ENCODE assay signal across 29 mouse cellular contexts in genomic region chr11:5495286-5495832, GRCm38 (mm10). TPM values are rescaled to one million over a fixed set of nuclear protein-coding genes. Genes with fewer than 3 reads are reported as not detected.
A peak's percentile ranks its signal among the peaks of the same experiment; 100 is the strongest.
DNase-seq lines count a peak whose midpoint lies in the region; ATAC-seq and TF ChIP-seq lines count a peak whose summit lies in the region.
"Had no signal": no experiment of that assay in that cellular context is flagged by ENCODE, and none has a peak within 500 bp of the region (broad histone marks: within the 10 kb centered on the region; RNA-seq: fewer than 3 reads in every experiment).

No protein-coding gene starts in this region.

- TF ChIP-seq EP300 in ES-Bruce4 (IDR thresholded peaks at IDR 0.05; ENCODE audit: insufficient read depth, low read depth, low read length) = peak; percentile 91

- no peaks in the 10 kb centered on the region for H3K9me3 ChIP-seq in hindbrain, embryonic 10.5 days
- H3K9me3 ChIP-seq in hindbrain, embryonic 11.5 days (ENCODE audit: control insufficient read depth, low read length) = no peaks in the 10 kb centered on the region
- H3K9me3 ChIP-seq in ES-Bruce4 (replicated peaks; ENCODE audit: control insufficient read depth, insufficient read depth, low read length, poor library complexity, severe bottlenecking) (no peaks in the 10 kb centered on the region), ES-E14 (ENCODE audit: control insufficient read depth, insufficient read depth, low read depth, low read length) (no peaks in the 10 kb centered on the region)
- H3K9me3 ChIP-seq: embryonic facial prominence, embryonic 10.5 days; embryonic facial prominence, embryonic 13.5 days; forebrain, embryonic 13.5 days; heart, embryonic 10.5 days; heart, embryonic 13.5 days had no signal

- TF ChIP-seq POLR2A in ES-Bruce4 (IDR thresholded peaks at IDR 0.05; ENCODE audit: insufficient read depth, low read length) = no peak
- TF ChIP-seq POLR2A in kidney, adult 2 months (IDR thresholded peaks at IDR 0.05; ENCODE audit: low read depth, low read length) = no peak

- no peak overlapping the region for H3K9ac ChIP-seq in hindbrain, embryonic 11.5 days (ENCODE audit: low read depth, low read length)
- H3K9ac ChIP-seq in ES-Bruce4 (ENCODE audit: low read depth, poor library complexity, severe bottlenecking) (peak overlapping the region; percentile 56; the same call in 1 of the 2 replicates), ES-E14 (ENCODE audit: insufficient read depth, low read depth, low read length, poor library complexity, severe bottlenecking) (peak overlapping the region; percentile 69)
- H3K9ac ChIP-seq: embryonic facial prominence, embryonic 13.5 days; forebrain, embryonic 13.5 days; forebrain, postnatal 0 days; heart, embryonic 13.5 days; hindbrain, embryonic 14.5 days had no signal

- H3K27me3 ChIP-seq in hindbrain, embryonic 10.5 days (ENCODE audit: insufficient read depth, poor library complexity, severe bottlenecking) = no peaks in the 10 kb centered on the region
- no peaks in the 10 kb centered on the region for H3K27me3 ChIP-seq in hindbrain, embryonic 11.5 days (ENCODE audit: control insufficient read depth, insufficient read depth, low read length)
- no peaks in the 10 kb centered on the region for H3K27me3 ChIP-seq in ES-Bruce4 (ENCODE audit: control insufficient read depth, insufficient read depth, low read length, poor library complexity, severe bottlenecking)
- H3K27me3 ChIP-seq in kidney, adult 2 months (replicated peaks; ENCODE audit: control insufficient read depth, insufficient read depth, low read length) = no peaks in the 10 kb centered on the region
- H3K27me3 ChIP-seq: embryonic facial prominence, embryonic 13.5 days; forebrain, embryonic 13.5 days; heart, embryonic 13.5 days had no signal

- in situ Hi-C loops in ES-E14 (cut with MboI; ENCODE audit: low sequenced_read_pairs in 2 of 2, unreplicated experiment in 2 of 2) = no loop called here

- TF ChIP-seq CTCF in ES-Bruce4 (IDR thresholded peaks at IDR 0.05; ENCODE audit: low read depth, low read length) = no peak
- no peak for TF ChIP-seq CTCF in kidney, adult 2 months (conservative IDR thresholded peaks at IDR 0.05; ENCODE audit: insufficient read depth, insufficient read length, low read depth, low read length)

- peak overlapping the region; percentile 16; the same call in 1 of the 2 replicates for H3K27ac ChIP-seq in hindbrain, embryonic 10.5 days
- H3K27ac ChIP-seq in hindbrain, embryonic 11.5 days (ENCODE audit: low read depth, low read length) = no peak overlapping the region
- H3K27ac ChIP-seq in ES-Bruce4 (ENCODE audit: insufficient read depth, low read length) (peak overlapping the region; percentile 81), ES-E14 (ENCODE audit: insufficient read depth, low read depth, low read length, poor library complexity, severe bottlenecking) (peak overlapping the region; percentile 96)
- H3K27ac ChIP-seq in kidney, adult 2 months (ENCODE audit: insufficient read depth, low read depth, low read length) = no peak overlapping the region
- H3K27ac ChIP-seq: embryonic facial prominence, embryonic 10.5 days; embryonic facial prominence, embryonic 13.5 days; forebrain, embryonic 13.5 days; gastrocnemius, adult 2 months; heart, adult 2 months; heart, embryonic 10.5 days; heart, embryonic 13.5 days; hindbrain, embryonic 14.5 days; hindbrain, postnatal 0 days had no signal

- H3K4me2 ChIP-seq in hindbrain, embryonic 11.5 days (replicated peaks; ENCODE audit: low read depth, low read length) = no peak overlapping the region
- H3K4me2 ChIP-seq: embryonic facial prominence, embryonic 13.5 days; forebrain, embryonic 13.5 days; heart, embryonic 13.5 days; hindbrain, embryonic 14.5 days had no signal

- DNase-seq in hindbrain, embryonic 10.5 days (ENCODE audit: low spot score) = no peak
- DNase-seq in hindbrain, embryonic 11.5 days (ENCODE audit: low spot score) = no peak
- DNase-seq in ES-E14 (ENCODE audit: low read depth, low spot score) = no peak
- DNase-seq in right cerebral cortex, adult 2 months (ENCODE audit: low spot score in 2 of 2) = no peak
- no peak for DNase-seq in kidney, adult 2 months
- DNase-seq: adrenal gland, adult 2 months; adrenal gland, postnatal 14 days; cerebellum, adult 11-12 months; cerebellum, adult 8-10 months; cerebellum, postnatal 10 days; cerebellum, postnatal 36 days; embryo, embryonic 11 days; forebrain, postnatal 0 days; gastrocnemius, adult 2 months; gastrocnemius, postnatal 14 days; heart, adult 2 months; kidney, adult 18-20 months had no signal

- WGBS in hindbrain, embryonic 10.5 days = 61% methylated on average over 12 of the region's 12 CpGs
- 59% methylated on average over 12 of the region's 12 CpGs for WGBS in hindbrain, embryonic 11.5 days
- 82% methylated on average over 12 of the region's 12 CpGs for WGBS in kidney, adult 2 months

- no peaks in the 10 kb centered on the region for H3K36me3 ChIP-seq in hindbrain, embryonic 10.5 days
- H3K36me3 ChIP-seq in hindbrain, embryonic 11.5 days (ENCODE audit: control insufficient read depth, insufficient read depth, low read length) = no peaks in the 10 kb centered on the region
- H3K36me3 ChIP-seq in ES-Bruce4 (ENCODE audit: control insufficient read depth, insufficient read depth, low read length, poor library complexity, severe bottlenecking) (no peaks in the 10 kb centered on the region), ES-E14 (ENCODE audit: control insufficient read depth, insufficient read depth, low read length, poor library complexity, severe bottlenecking) (no peaks in the 10 kb centered on the region)
- no peaks in the 10 kb centered on the region for H3K36me3 ChIP-seq in kidney, adult 2 months (ENCODE audit: control insufficient read depth, insufficient read depth, low read length)
- H3K36me3 ChIP-seq: embryonic facial prominence, embryonic 10.5 days; embryonic facial prominence, embryonic 13.5 days; heart, embryonic 10.5 days; heart, embryonic 13.5 days had no signal

- peaks cover 11% of the 10 kb centered on the region for H3K4me1 ChIP-seq in hindbrain, embryonic 10.5 days (replicated peaks)
- no peaks in the 10 kb centered on the region for H3K4me1 ChIP-seq in hindbrain, embryonic 11.5 days (replicated peaks; ENCODE audit: control insufficient read depth, insufficient read depth, low read length)
- H3K4me1 ChIP-seq in ES-Bruce4 (ENCODE audit: control insufficient read depth, insufficient read depth, low read length) = peaks cover 5% of the 10 kb centered on the region
- H3K4me1 ChIP-seq in ES-E14 (ENCODE audit: control insufficient read depth in 2 of 2, insufficient read depth in 2 of 2, low read length in 2 of 2, poor library complexity in 1 of 2) = peaks cover 7 to 23% of the 10 kb centered on the region in 2 experiments; a peak in 3 of 4 replicates
- peaks cover 15% of the 10 kb centered on the region for H3K4me1 ChIP-seq in kidney, adult 2 months (ENCODE audit: control insufficient read depth, insufficient read depth, low read length)
- H3K4me1 ChIP-seq: embryonic facial prominence, embryonic 13.5 days; forebrain, embryonic 13.5 days; heart, embryonic 13.5 days had no signal

- no peak overlapping the region for H3K4me3 ChIP-seq in hindbrain, embryonic 10.5 days
- H3K4me3 ChIP-seq in hindbrain, embryonic 11.5 days (ENCODE audit: low read depth, low read length) = no peak overlapping the region
- peak overlapping the region; percentile 28 for H3K4me3 ChIP-seq in ES-Bruce4 (ENCODE audit: low read depth, low read length)
- peak overlapping the region; percentile 27 to 53; a peak in 3 of 4 replicates for H3K4me3 ChIP-seq in ES-E14 (ENCODE audit: insufficient read depth in 1 of 2, low read depth in 1 of 2, low read length in 2 of 2, poor library complexity in 1 of 2, severe bottlenecking in 1 of 2)
- no peak overlapping the region for H3K4me3 ChIP-seq in kidney, adult 2 months (ENCODE audit: insufficient read depth, low read depth, low read length)
- H3K4me3 ChIP-seq: embryonic facial prominence, embryonic 10.5 days; embryonic facial prominence, embryonic 13.5 days; erythroblast, embryonic 14.5 days; forebrain, embryonic 13.5 days; gastrocnemius, adult 2 months; heart, adult 2 months; heart, embryonic 10.5 days; heart, embryonic 13.5 days had no signal

- ATAC-seq in hindbrain, embryonic 11.5 days (ENCODE audit: low FRiP score) = no peak
- ATAC-seq: CD4-positive, CD25-positive, alpha-beta regulatory T cell, adult 4 months; forebrain, embryonic 13.5 days; forebrain, postnatal 0 days; hindbrain, postnatal 0 days; inflammation-experienced regulatory T-cells, adult 6 months; intestine, embryonic 16.5 days had no signal

TF ChIP-seq in ES-E14, 5 proteins besides CTCF, POLR2A, EP300 and RAD21:
- TF ChIP-seq ZC3H11A (IDR thresholded peaks at IDR 0.05; ENCODE audit: borderline replicate concordance, low read depth, low read length) (no peak), HCFC1 (IDR thresholded peaks at IDR 0.05; ENCODE audit: borderline replicate concordance, insufficient read depth, low read length) (no peak), MAFK (IDR thresholded peaks at IDR 0.05; ENCODE audit: insufficient read depth, low read depth, low read length) (no peak), CHD2 (IDR thresholded peaks at IDR 0.05; ENCODE audit: low read depth, low read length) (no peak), ZNF384 (IDR thresholded peaks at IDR 0.05; ENCODE audit: low read depth, low read length) (no peak)

RNA-seq across cellular contexts. Expression of gene Xbp1, which starts 25.1 kb away (rescaled TPM):
- polyA plus RNA-seq in hindbrain, embryonic 10.5 days (2016; fragmentation: Nextera tagmentation; extraction: Ambion mirVana) = 126 and 131 TPM in 2 replicates
- 144 and 158 TPM in 2 replicates for polyA plus RNA-seq in hindbrain, embryonic 11.5 days (2014; fragmentation: Nextera tagmentation; extraction: Ambion mirVana)
- polyA plus RNA-seq in ES-Bruce4 (2011; ENCODE audit: insufficient read depth, insufficient read length, low read depth, missing spikeins) = 44.0 and 46.7 TPM in 2 replicates
- total RNA-seq in ES-E14 (2012; rRNA removed) = 143 and 195 TPM in 2 replicates
- 99.8 and 102 TPM in 2 replicates for polyA plus RNA-seq in kidney, adult 2 months (2012; rRNA removed)

RNA-seq across cellular contexts. Expression of gene Ccdc117, which starts 46.6 kb away (rescaled TPM):
- polyA plus RNA-seq in hindbrain, embryonic 10.5 days (2016; fragmentation: Nextera tagmentation; extraction: Ambion mirVana) = 23.0 and 26.7 TPM in 2 replicates
- polyA plus RNA-seq in hindbrain, embryonic 11.5 days (2014; fragmentation: Nextera tagmentation; extraction: Ambion mirVana) = 21.3 and 26.6 TPM in 2 replicates
- polyA plus RNA-seq in ES-Bruce4 (2011; ENCODE audit: insufficient read depth, insufficient read length, low read depth, missing spikeins) = 45.4 and 52.0 TPM in 2 replicates
- 24.2 and 27.4 TPM in 2 replicates for total RNA-seq in ES-E14 (2012; rRNA removed)
- 7.8 and 9.4 TPM in 2 replicates for polyA plus RNA-seq in kidney, adult 2 months (2012; rRNA removed)

RNA-seq across cellular contexts. Expression of gene Znrf3, which starts 50.7 kb away (rescaled TPM):
- polyA plus RNA-seq in hindbrain, embryonic 10.5 days (2016; fragmentation: Nextera tagmentation; extraction: Ambion mirVana) = 8.9 and 11.6 TPM in 2 replicates
- 10.6 and 11.5 TPM in 2 replicates for polyA plus RNA-seq in hindbrain, embryonic 11.5 days (2014; fragmentation: Nextera tagmentation; extraction: Ambion mirVana)
- 13.5 and 15.8 TPM in 2 replicates for polyA plus RNA-seq in ES-Bruce4 (2011; ENCODE audit: insufficient read depth, insufficient read length, low read depth, missing spikeins)
- 15.4 and 19.1 TPM in 2 replicates for total RNA-seq in ES-E14 (2012; rRNA removed)
- 6.2 and 7.7 TPM in 2 replicates for polyA plus RNA-seq in kidney, adult 2 months (2012; rRNA removed)

Comparison
In these comparisons a context has a peak if more than half of its experiments do, and no peak if none do; other contexts are left out.
1. H3K27ac ChIP-seq: peak in hindbrain, embryonic 10.5 days (single experiment), ES-Bruce4 (single experiment) and ES-E14 (single experiment); none in hindbrain, embryonic 11.5 days (single experiment) and kidney, adult 2 months (single experiment).
2. H3K4me3 ChIP-seq: peak in ES-Bruce4 (single experiment) and ES-E14 (2 of 2); none in hindbrain, embryonic 10.5 days (single experiment), hindbrain, embryonic 11.5 days (single experiment) and kidney, adult 2 months (single experiment).